Mouse (Mus musculus) heart, embryonic 15.5 days (tissue): ENCODE data around the gene Ttll8. TPM values are rescaled to one million over a fixed set of nuclear protein-coding genes. Genes with fewer than 3 reads are reported as not detected.

ENCODE experiments used
- ATAC-seq: fragments of 200-750 bp; cut with Nextera tagmentation; replicated peaks from 2 replicates; pipeline ENCODE4 v1.8.0; 2017; ENCODE audit warnings: low read depth, moderate TSS enrichment; ENCODE audit not compliant: insufficient number of reproducible peaks, insufficient read depth, low FRiP score
- H3K27ac ChIP-seq: fragments of 300-500 bp; sonication (generic); 2 replicates; pipeline ENCODE4 v1.5.1; 2015; ENCODE audit warnings: mild to moderate bottlenecking, inconsistent platforms
- H3K27me3 ChIP-seq: fragments of 300-500 bp; sonication (generic); 2 replicates; pipeline ENCODE4 v1.6.1; 2015; ENCODE audit warnings: inconsistent platforms
- H3K36me3 ChIP-seq: fragments of 300-500 bp; sonication (generic); 2 replicates; pipeline ENCODE4 v1.6.1; 2015; ENCODE audit warnings: mild to moderate bottlenecking, inconsistent platforms
- H3K4me1 ChIP-seq: fragments of 300-500 bp; sonication (generic); replicated peaks from 2 replicates; pipeline ENCODE4 v1.6.1; 2015; ENCODE audit warnings: inconsistent platforms
- H3K4me2 ChIP-seq: fragments of 300-500 bp; sonication (generic); 2 replicates; pipeline ENCODE4 v1.6.1; 2015; ENCODE audit warnings: inconsistent platforms, mild to moderate bottlenecking, moderate library complexity
- H3K4me3 ChIP-seq: fragments of 300-500 bp; sonication (generic); 2 replicates; pipeline ENCODE4 v1.5.1; 2015; ENCODE audit warnings: mild to moderate bottlenecking, inconsistent platforms
- H3K9ac ChIP-seq: fragments of 300-500 bp; sonication (generic); 2 replicates; pipeline ENCODE4 v1.6.1; 2015; ENCODE audit warnings: mild to moderate bottlenecking, inconsistent platforms
- H3K9me3 ChIP-seq: fragments of 300-500 bp; sonication (generic); replicated peaks from 2 replicates; pipeline ENCODE4 v1.6.1; 2016; ENCODE audit warnings: inconsistent platforms
- WGBS: fragments of 180-500 bp; shearing (Covaris S2); methylation state at CpG from one replicate; pipeline ENCODE4 v1.1.7; 2015; ENCODE audit warnings: mixed read lengths; 5-methylcytosine and 5-hydroxymethylcytosine counted together
- polyA plus RNA-seq: library from polyadenylated mRNA; unstranded; fragments of >200 nt; fragmentation: Nextera tagmentation; extraction: Ambion mirVana; gene quantifications from 2 replicates; pipeline ENCODE4 v1.2.1, GENCODE M21; 2015

The Ttll8 gene
- not detected in 2 replicates for polyA plus RNA-seq

DNA sequence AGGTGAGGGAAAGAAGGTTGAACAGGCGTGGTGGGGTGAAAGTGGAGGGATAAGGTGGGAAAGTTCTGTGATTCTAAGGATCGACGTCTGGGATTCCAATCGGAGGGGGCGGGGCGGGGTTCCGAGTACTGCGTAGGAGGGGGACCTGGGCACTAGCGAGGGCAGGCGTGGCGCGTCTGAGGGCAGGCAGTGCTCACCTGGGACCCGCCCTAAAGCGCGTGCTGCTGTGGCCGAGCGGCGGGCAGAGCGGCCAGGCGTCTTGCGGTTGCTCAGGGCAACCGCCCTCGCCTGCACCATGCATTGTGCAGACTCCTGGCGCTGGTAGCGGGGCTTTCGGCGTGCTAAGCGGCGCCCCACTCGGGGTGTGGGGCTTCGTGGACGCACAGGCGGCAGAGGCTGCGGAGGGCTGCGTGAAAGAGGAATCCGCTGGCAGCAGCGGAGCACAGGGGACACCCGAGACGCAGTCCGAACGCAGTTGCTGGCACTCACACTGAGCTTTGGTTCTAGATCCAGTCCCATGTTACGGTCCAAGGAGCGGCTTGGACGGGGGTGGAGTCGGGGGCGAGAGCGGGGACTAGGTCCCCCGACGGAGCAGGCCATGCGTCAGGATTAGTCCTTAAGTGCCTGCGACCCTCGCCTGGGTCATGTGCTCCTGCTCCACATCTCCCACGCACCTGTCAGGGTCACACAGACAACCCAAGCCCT, at the start of gene Ttll8:
Gene Ttll8, minus strand, starts transcription at position 51 of the 705 bp plus-strand sequence.
- peaks cover 8% of the 10 kb centered on the region for H3K4me1 ChIP-seq
- WGBS: 3% methylated on average over 53 of the region's 53 CpGs
- H3K27ac ChIP-seq: no peak within 1 kb of the TSS
- H3K36me3 ChIP-seq: no peaks in the 10 kb centered on the region
- peaks cover 36% of the 10 kb centered on the region for H3K27me3 ChIP-seq
- H3K9me3 ChIP-seq: no peaks in the 10 kb centered on the region
- peak within 1 kb of the TSS; percentile 51 for H3K9ac ChIP-seq
- H3K4me3 ChIP-seq: peak within 1 kb of the TSS; percentile 50
- H3K4me2 ChIP-seq: peak within 1 kb of the TSS; percentile 94
- ATAC-seq: peak; percentile 70

DNA sequence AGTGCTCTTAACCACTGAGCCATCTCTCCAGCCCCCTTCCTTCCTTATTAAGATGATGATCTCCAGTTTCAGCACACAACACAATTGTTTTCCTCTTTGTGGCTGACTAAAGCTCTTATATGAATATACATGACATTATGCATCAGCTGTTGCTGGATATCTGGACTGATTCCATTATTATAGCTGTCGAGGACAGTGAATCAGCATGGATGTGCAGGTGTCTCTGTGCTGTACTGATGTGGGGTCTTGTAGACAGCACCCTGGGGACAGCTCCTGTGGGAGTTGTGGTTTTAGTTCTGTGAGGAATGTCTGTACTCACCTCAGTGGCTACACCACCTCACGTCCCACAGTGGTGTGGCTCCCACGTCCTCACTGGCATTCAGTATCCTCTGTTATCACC, 47.0 kb upstream of the Ttll8 start:
- no peak overlapping the region for H3K9ac ChIP-seq
- no peaks in the 10 kb centered on the region for H3K4me1 ChIP-seq
- 66% methylated on average over 3 of the region's 3 CpGs for WGBS
- H3K9me3 ChIP-seq: no peaks in the 10 kb centered on the region
- H3K27me3 ChIP-seq: no peaks in the 10 kb centered on the region
- no peak overlapping the region for H3K4me2 ChIP-seq
- no peak overlapping the region for H3K27ac ChIP-seq
- no peaks in the 10 kb centered on the region for H3K36me3 ChIP-seq
- no peak overlapping the region for H3K4me3 ChIP-seq
- ATAC-seq: no peak

DNA sequence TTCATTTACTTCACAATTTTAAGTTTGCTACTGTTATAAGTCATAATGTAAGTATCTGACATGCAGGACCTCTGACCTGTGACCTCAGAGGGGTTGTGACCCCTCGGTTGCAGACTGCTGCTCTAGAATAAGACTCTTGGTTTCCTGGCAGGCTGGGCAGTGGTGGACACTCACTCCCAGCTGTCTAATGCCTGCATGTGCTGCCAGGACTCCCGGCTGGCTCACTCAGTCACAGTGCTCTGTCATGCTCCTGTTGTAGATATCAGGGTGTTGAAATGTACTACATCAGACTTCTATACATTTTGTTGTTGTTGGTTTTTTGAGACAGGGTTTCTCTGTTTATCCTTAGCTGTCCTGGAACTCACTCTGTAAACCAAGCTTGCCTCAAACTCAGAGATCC, 46.1 kb upstream of the Ttll8 start:
- no peak overlapping the region for H3K4me3 ChIP-seq
- H3K9ac ChIP-seq: no peak overlapping the region
- H3K4me2 ChIP-seq: no peak overlapping the region
- no peaks in the 10 kb centered on the region for H3K27me3 ChIP-seq
- ATAC-seq: no peak
- H3K36me3 ChIP-seq: no peaks in the 10 kb centered on the region
- WGBS: 56% methylated on average over 2 of the region's 2 CpGs
- no peaks in the 10 kb centered on the region for H3K9me3 ChIP-seq
- H3K4me1 ChIP-seq: no peaks in the 10 kb centered on the region
- H3K27ac ChIP-seq: no peak overlapping the region

DNA sequence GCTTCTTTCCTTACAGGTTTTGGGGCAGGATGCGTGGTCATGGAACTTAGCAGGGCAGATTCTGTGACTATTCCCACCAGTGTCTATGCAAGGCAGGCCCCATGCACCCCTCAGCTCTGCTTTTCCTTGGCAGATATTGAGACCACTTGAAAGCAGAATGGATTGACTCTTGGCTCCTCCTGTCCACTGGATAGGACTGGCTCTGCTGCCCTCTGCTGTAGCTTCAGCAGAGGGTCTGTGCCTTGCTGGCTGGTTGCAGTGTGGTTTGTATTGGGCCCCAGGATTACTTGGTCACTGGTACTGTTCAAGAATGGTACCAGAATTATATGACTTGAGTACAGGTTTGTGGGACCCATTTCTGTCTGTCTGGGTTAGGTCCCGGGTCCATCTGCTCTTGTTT, 44.9 kb upstream of the Ttll8 start:
- no peaks in the 10 kb centered on the region for H3K27me3 ChIP-seq
- no peaks in the 10 kb centered on the region for H3K9me3 ChIP-seq
- H3K4me2 ChIP-seq: no peak overlapping the region
- H3K27ac ChIP-seq: no peak overlapping the region
- WGBS: 79% methylated on average over 2 of the region's 2 CpGs
- no peak overlapping the region for H3K9ac ChIP-seq
- H3K4me1 ChIP-seq: no peaks in the 10 kb centered on the region
- H3K36me3 ChIP-seq: no peaks in the 10 kb centered on the region
- H3K4me3 ChIP-seq: no peak overlapping the region
- 0 out of 2 replicates have a peak, but pooled peaks have one; percentile 27 for ATAC-seq

DNA sequence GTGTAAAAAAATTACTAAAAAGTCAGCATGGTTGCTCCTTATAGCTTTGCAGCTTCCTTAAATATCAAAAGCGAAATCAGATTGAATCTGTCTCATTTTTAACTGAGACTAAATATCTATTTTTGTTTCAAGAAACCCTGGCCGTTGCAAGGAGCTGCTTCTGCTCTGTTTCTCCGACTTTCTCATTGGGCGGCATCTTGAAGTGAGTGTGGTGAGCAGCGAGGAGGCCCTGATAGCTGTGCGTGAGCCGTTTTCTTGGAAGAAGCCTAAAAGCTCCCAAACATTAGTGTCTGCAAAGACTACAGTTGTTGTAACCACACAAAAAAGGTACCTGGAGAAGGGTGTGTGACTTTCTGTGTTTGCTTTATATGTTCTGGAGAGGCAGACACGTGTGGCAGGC, 44.4 kb upstream of the Ttll8 start:
- no peak overlapping the region for H3K9ac ChIP-seq
- H3K27me3 ChIP-seq: no peaks in the 10 kb centered on the region
- ATAC-seq: no peak
- 74% methylated on average over 8 of the region's 8 CpGs for WGBS
- H3K36me3 ChIP-seq: no peaks in the 10 kb centered on the region
- no peak overlapping the region for H3K4me3 ChIP-seq
- no peaks in the 10 kb centered on the region for H3K4me1 ChIP-seq
- H3K4me2 ChIP-seq: no peak overlapping the region
- no peak overlapping the region for H3K27ac ChIP-seq
- H3K9me3 ChIP-seq: no peaks in the 10 kb centered on the region

DNA sequence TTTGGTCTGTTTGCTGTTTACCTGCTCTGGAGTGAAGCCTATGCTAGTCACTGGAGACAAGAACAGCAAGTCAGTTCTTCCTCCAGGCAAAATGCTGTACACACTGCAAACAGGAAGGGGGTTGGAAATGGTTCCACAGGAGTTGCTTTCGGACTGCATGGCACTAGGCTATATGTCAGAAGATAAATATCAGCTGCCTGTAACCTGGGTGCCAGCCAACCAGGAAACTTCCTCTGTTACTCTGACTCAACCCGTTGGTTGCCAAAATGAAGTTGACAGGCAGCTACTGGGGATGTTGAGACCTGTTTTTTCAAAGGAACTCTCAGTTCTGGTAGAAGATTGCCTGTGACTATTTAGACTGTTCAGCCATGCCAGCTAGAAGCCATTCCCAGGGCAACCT, 35.0 kb upstream of the Ttll8 start:
- Histone ChIP-seq H3K4me1 (no peaks in the 10 kb centered on the region), H3K27ac (no peak overlapping the region), H3K9ac (no peak overlapping the region), H3K27me3 (no peaks in the 10 kb centered on the region), H3K4me3 (no peak overlapping the region), H3K36me3 (no peaks in the 10 kb centered on the region), H3K9me3 (no peaks in the 10 kb centered on the region), H3K4me2 (no peak overlapping the region)
- no peak for ATAC-seq
- 49% methylated on average over 2 of the region's 2 CpGs for WGBS

DNA sequence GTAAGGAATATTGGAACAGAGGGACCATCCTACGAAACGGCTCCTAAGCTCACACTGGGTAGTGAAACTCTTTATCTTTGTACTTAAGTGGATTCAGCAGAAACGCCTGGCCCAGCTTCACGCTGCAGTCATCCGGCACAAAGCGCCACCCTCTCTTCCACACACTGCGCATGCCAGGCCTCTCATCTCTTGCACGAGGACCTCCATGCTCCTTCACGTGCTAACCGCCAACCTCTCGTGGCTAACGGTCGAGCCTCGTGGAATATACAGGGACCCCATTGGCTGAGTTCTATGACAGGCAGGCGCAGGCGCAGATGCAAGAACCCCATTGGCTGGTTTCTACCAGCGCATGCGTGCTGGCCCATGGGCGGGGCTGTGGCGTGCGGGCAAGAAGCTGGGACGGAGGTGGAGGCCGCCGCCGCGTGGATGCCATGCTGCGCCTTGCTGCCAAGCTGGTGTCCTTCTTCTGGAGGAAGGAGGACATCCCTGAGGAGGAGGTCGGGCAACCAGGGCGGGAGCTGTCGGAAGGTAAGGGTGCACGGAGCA, 28.4 kb upstream of the Ttll8 start, which contains the start of gene Mov10l1:
Gene Mov10l1, plus strand, starts transcription at position 376 of the 546 bp plus-strand sequence.
- WGBS: 84% methylated on average over 31 of the region's 31 CpGs

DNA sequence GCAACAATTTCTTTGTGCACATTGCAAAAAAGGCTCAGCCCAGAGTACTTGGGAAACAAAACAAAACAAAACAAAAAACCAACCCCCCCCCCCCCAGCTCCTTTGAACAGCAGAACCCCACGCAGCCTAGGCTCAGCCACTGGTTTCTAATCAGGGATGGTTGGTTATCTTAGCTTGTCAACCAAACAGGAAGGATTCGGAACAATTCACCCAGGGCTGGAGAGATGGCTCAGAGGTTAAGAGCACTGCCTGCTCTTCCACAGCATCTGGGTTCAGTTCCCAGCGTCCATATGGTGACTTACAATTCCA, 24.9 kb upstream of the Ttll8 start:
- Histone ChIP-seq H3K4me3 (no peak overlapping the region), H3K9ac (no peak overlapping the region), H3K9me3 (no peaks in the 10 kb centered on the region), H3K27ac (no peak overlapping the region), H3K4me2 (no peak overlapping the region), H3K36me3 (no peaks in the 10 kb centered on the region), H3K4me1 (no peaks in the 10 kb centered on the region), H3K27me3 (no peaks in the 10 kb centered on the region)
- WGBS: 47% methylated on average over 3 of the region's 3 CpGs
- ATAC-seq: no peak

More for the DNA sequence above, 28.4 kb upstream of the Ttll8 start, which contains the start of gene Mov10l1:
- Histone ChIP-seq H3K36me3 (no peaks in the 10 kb centered on the region), H3K4me2 (no peak within 1 kb of the TSS), H3K27ac (no peak within 1 kb of the TSS), H3K4me1 (no peaks in the 10 kb centered on the region), H3K27me3 (no peaks in the 10 kb centered on the region), H3K4me3 (no peak within 1 kb of the TSS), H3K9me3 (no peaks in the 10 kb centered on the region), H3K9ac (no peak within 1 kb of the TSS)
- ATAC-seq: no peak

DNA sequence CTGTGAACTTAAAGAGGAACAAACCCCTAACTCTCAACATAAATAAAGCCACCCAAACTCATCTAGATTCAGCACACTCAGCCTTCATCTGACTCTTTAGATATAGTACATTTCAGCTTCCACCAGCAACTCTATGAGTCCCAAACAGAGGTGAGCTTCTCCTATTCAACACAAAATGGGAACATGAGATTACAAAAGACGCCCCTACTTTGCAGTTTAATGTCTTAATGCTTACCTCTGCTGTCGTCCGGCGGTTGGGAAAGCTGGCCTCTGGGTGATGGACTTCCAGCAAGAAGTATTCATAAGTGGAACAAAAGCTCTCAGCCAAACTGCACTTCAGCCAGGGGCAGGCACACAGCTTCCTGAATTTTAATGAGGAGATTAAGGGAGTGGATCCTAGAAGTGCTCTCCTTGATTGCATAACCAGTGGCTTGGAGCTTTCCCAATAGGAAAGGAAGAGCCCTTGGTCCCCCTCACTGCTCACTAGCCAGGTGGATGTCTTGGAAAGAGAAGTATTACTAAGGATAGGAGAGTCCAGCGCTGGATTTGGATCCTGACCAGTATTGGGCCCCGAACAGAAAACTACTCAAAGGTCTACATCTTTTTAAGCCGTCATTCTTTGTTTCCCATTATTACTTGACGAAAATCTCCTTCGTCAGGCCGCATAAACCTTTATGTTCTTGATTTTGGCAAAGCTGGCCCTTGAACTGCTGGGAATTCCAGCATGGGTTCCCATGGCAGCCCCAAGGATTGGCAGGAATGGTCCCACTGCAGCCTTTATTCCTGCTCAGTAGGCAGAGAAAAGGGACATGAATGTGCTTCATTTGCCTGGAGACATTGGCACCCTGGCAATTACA, 24.3 kb upstream of the Ttll8 start, which contains the start of gene Mlc1:
Gene Mlc1, minus strand, starts transcription at position 727 of the 857 bp plus-strand sequence.
- Histone ChIP-seq H3K9me3 (no peaks in the 10 kb centered on the region), H3K27ac (no peak within 1 kb of the TSS), H3K27me3 (no peaks in the 10 kb centered on the region), H3K36me3 (no peaks in the 10 kb centered on the region), H3K4me2 (no peak within 1 kb of the TSS), H3K9ac (no peak within 1 kb of the TSS), H3K4me3 (no peak within 1 kb of the TSS), H3K4me1 (no peaks in the 10 kb centered on the region)
- no peak for ATAC-seq
- 73% methylated on average over 10 of the region's 10 CpGs for WGBS

DNA sequence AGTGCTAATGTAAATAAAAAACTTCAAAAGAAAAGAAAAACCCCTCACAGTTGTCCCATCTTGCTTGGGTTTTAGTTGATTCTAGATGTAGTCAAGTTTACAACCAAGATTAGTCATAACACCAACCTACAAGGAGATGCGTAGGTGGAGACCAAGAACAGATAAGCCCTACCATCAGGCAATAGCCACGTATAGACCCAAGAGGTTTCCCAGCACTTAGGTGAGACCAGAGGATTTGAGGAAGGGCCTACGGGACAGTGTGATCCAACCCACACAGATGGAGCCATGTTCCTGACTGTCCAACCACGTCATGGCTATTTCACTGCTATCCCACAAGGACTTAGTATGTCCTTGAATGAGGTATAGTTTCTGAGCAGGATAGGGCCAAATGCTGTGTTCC, 18.1 kb upstream of the Ttll8 start:
- Histone ChIP-seq H3K27ac (no peak overlapping the region), H3K4me3 (no peak overlapping the region), H3K27me3 (no peaks in the 10 kb centered on the region), H3K36me3 (no peaks in the 10 kb centered on the region), H3K4me1 (no peaks in the 10 kb centered on the region), H3K9me3 (no peaks in the 10 kb centered on the region), H3K9ac (no peak overlapping the region), H3K4me2 (no peak overlapping the region)
- WGBS: 81% methylated on average over 4 of the region's 4 CpGs
- ATAC-seq: no peak

DNA sequence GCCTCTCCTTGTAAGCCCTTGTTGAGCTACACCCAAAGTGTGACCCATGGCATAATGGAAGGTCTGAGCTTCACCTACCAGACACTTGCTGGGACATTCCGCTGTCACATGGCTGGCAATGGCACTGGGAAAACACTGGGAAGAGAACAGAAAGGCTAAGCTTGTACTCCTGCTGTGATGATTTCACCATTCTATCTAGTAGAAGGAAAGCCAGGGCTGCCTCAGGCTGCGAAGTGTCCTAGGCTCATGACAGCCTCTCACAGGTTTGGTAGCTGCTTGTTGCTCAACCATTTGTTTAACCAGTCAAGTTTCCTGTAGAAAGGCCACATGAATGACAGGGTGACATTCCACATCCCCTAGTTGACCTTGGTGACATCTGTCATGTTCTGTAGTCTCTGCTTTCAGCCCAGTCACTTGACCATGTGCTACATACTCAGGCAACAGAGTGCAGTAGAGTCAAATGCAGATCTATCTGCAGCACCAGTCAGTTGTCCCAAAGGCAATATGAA, 9.9 kb upstream of the Ttll8 start:
- H3K4me3 ChIP-seq: no peak overlapping the region
- no peak for ATAC-seq
- 87% methylated on average over 2 of the region's 2 CpGs for WGBS
- no peak overlapping the region for H3K27ac ChIP-seq
- no peak overlapping the region for H3K9ac ChIP-seq
- H3K27me3 ChIP-seq: no peaks in the 10 kb centered on the region; the same call in 1 of the 2 replicates
- no peaks in the 10 kb centered on the region for H3K36me3 ChIP-seq
- H3K9me3 ChIP-seq: no peaks in the 10 kb centered on the region
- H3K4me2 ChIP-seq: no peak overlapping the region
- H3K4me1 ChIP-seq: no peaks in the 10 kb centered on the region
